Mouse (Mus musculus): ENCODE data around the gene Ubtf.

Ubtf gene

DNA sequence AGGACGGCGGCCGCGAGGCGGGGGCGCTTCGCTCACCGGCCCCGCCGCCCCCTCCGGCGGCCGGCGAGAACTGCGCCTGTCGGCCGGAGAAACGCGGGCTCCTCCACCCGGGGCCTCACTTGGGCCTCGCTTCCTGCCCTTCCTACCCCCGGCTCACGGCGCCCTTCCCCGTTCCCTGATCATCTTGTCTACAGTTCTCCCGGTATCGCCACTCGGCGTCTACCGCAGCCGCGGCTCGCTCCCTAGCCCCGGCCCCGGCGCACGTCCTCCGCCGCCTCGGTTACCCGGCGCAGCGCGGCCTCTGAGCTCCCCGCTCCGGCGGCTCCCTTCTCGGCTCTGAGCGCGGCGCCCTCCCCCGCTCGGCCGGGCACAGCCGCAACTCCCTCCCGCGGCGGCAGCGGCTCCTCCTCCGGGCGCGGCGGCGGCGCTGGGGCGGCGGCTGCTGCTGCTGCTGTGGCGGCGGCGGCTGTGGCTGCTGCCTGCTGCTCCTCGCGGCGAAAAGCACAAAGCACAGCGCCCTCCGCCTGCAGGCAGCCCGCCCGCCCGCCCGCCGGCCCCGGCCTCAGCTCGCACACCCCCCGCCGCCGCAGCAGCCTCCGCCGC, 2.1 kb downstream of the Ubtf start:
- DNase-seq, result peak; percentile 46

GRCm38 (mm10) chr11:102316572-102317297, 2.8 kb downstream of the Ubtf start:
- DNase-seq, result peak; percentile 94

DNA sequence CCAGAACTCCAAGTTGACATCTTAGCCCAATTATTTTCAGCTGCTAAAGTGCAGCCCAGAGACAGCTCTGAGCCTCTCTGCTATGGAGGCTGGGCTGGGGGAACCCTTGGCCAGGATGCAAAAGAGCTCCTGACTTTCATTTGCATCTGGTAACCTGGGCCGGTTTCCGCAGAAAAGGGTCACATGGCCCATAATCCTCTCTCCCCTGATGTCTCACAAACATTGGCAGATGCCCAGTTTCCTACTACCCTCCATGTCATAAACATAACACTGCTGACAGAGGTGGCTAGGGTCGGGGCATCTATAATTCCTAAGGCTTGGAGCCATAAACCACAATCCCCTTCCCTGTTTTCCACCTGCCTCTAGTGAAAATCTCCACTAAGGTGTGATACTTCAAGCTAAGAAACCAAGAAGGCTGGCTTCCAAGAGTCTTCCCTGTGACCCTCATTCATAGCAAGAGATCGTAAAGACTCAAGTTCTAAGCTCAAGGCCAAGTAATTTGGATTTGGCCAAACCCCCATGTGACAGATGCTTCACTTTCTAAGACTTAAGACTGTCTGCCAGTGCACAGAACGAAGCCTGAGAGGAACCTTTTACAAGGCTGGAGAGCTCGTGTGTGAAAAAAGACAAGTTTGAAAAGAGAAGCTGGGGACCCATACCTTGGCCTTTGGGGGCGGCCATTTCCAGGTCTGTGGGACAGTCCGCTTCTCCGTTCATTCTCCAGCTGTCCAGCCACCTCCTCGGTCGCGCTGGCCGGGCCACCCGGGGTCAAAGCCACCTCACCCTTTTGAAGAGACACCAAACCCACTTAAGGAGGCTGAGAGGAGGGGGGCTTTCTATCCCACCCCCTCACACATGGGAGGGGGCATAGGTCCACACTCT, 3.6 kb downstream of the Ubtf start:
- DNase-seq, result no peak

DNA sequence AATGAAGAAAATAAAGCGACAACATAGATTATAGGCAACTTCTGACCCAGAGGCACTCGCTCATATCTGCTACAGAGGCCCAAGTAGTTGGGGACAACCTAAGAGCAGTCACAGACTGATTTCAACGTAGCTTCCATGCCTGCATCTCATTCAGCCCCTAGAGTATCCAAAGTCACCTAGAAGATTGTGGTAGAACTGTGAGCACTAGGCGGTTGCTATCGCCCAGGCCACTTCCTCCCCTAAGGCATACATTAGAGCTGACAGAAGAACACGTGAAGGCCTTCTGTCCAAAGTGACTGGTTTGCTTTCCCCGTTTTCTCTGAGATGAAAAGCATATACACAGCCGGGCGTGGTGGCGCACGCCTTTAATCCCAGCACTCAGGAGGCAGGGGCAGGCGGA, 5.2 kb downstream of the Ubtf start:
- no peak for DNase-seq

DNA sequence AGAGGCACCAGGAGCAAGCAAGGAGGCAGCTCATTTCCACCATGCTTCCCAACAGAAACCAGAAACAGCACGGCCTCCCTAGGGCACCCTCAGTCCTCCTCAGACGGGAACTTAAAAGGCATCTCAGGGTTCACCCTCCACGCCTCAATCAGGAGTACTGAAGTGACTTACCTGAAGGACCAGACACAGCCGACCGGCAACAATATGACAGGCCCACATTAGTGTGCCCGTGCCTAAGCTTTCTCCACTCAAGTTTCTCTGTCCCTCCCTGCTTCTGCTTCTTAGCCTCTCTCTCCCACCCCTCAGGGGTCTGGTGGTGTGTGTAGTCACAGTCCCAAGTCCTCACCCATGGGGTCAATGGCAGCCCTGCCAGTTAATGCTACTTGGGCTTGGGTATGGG, 7.0 kb downstream of the Ubtf start:
- DNase-seq, result no peak

- DNase-seq, result no peak
Measured at GRCm38 (mm10) chr11:102311966-102312365, 7.6 kb downstream of the Ubtf start.

DNA sequence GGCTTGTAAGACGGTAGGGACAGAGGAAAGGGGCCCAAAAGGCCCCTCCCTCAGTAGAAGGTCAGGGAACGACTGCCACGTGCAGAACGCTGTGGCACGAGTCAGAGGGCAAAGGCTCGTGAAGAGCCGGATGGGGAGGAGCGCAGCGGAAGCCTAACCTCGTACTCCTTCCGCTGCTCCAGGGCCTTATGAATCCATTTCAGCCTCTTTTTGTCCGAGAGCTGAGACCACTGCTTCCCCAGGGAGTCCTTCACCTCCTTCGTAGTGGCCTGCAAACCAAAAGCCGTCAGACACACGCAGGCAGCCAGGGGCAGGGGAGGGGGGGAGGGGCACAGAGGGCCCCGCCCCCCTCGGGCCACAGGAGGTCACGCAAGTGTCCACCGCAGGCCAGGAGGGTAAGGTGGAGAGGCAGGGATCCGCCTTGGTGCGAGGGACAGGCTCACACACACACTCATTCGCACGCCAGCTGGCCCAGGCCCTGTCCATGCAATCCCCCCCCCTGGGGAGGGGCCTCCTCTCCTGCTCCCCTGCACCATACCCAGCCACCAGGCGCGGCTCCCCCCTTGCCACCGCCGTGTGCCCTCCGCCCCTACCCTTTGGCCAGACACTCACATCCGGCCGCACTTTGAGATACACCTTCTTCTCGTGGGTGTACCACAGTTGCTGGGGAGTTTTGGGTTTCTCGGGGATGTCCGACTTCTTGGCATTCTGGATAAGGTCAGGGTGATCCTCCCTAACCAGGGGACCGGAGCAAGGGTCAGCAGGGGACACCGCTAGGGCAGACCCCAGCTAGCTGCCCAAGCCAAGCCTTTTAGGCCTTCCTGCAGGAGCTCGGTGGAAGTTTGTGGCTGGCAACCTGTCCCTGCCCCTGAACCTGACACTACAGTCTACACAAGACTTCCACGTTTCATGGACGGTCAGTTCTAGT, 8.5 kb downstream of the Ubtf start:
- peak; percentile 60 for DNase-seq

- DNase-seq, result no peak
Measured at GRCm38 (mm10) chr11:102309821-102310617, 9.5 kb downstream of the Ubtf start.

GRCm38 (mm10) chr11:102308979-102309378, 10.6 kb downstream of the Ubtf start:
- DNase-seq, result peak; percentile 97

- DNase-seq, result no peak
Measured at GRCm38 (mm10) chr11:102308104-102308503, 11.4 kb downstream of the Ubtf start.

- no peak for DNase-seq
Measured at GRCm38 (mm10) chr11:102305359-102305758, 14.2 kb downstream of the Ubtf start.

GRCm38 (mm10) chr11:102304141-102304540, 15.4 kb downstream of the Ubtf start:
- DNase-seq, result no peak

- DNase-seq, result peak; percentile 81
Measured at GRCm38 (mm10) chr11:102299839-102300238, 19.7 kb downstream of the Ubtf start.

- no peak for DNase-seq
Measured at GRCm38 (mm10) chr11:102297577-102298556, 21.7 kb downstream of the Ubtf start.

DNA sequence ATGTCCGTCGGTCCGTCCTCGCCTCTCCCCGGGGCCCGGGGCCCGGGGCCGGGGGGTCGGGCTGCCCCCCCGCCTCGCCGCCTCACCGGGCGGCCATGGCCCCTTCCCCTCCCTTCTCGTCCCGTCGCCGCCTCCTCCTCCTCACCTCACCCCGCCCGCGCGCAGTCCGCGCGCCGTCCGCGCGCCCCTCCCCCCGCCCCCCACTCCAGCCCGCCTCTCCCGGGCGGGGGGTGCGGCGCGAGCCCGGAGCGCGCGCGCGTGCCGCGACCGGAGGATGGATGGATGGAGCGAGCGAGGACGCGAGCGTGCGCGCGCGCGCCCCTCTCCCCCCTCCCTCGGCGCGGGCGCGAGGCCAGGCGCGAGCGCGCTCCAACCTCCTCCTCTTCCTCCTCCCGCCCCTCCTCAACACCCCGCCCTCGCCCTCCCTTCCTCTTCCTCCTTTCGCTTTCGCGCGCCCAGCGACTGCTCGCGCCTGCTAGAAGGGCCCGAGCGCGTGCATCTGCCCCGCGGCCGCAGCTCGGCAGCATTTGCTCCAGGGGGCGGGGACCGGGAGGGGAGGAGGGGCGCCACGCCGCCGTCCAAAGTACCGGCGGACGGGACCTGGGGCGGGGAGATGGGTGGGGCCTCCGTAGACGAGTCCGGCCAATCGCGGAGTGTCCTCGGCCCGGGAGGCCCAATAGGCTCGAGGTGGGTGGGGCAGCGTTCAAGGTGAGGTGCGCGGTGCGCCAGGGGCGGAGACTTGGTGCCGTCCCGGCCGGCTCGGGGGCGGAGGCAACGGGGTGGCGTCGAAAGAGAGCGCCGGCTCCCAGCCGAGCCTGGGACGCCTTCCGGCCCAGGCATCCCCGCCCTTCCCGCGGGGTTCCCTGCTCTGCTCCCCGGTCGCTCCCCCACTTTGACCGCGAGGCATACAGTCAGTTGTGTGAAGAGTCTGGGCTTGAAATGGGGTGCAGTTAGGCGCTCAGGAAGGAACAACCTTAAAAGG, 22.8 kb downstream of the Ubtf start, which contains the start of gene Atxn7l3:
Atxn7l3 (minus strand) TSS at position 141 of the 982 bp plus-strand sequence.
- peak; percentile 99 for DNase-seq

DNA sequence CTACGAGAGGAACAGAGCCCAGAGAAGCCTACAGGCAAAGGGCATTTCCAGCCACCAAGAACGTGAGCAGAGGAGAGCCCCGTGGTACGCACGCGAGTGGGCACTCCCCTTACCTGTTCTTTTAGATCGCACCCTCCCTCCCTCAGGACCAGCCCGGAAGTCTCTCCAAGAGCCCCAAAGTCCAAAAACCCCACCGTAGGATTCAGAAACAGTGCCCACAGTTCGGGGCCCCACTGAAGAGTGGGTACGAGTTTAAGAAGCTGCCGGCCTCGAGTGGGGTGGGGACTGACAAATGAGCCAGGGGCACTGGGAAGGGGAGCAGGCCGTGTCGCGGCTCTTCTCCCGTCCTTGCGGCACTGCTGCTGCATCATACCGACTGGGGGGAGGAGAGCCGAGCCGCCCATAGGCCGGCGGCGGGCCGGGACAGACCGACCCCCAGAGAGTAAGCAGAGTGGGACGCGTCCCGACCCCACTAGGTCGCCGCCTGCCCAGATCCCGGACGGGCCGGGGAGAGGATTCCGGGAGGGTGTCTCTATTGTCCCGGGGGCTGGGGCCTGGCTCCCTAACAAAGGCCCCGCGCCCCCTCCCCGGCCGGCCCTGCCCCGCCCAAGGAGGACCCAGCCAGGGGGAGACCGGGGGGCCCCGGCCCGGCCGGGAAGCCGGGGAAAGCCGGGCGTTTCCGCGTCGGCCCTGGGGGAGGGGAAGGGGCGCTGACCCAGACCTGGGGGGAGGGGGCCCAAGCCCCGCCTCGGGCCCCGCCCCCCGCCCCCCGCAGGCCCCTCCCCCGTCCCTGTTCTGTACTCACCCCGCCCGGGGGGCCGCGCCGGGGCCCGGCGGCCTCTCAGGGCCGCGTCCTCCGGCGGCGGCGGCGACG, 23.7 kb downstream of the Ubtf start:
- DNase-seq, result peak; percentile 51

GRCm38 (mm10) chr11:102294887-102295597, 24.5 kb downstream of the Ubtf start:
- no peak for DNase-seq

Measured in kidney, adult 9 months (tissue).